Mouse (Mus musculus) mouse embryonic stem cell (cell line): ENCODE results near the gene Map4k5.

Source experiments
- in situ Hi-C, 2 experiments: fragments of 300-500 bp; cut with MboI; formaldehyde crosslinking; loops; 1 replicate in 1 of 2; 3 replicates in 1 of 2; pipeline ENCODE4 v1.14.3; 2019 to 2020; ENCODE audit warnings: low sequenced_read_pairs in 2 of 2, low pct_unique_long_range_greater_than_20kb in 1 of 2, mixed read lengths in 1 of 2; ENCODE audit not compliant: unreplicated experiment in 1 of 2

The Map4k5 gene

GRCm38 (mm10) chr12:69892371-69893251, at the start of gene Map4k5, which contains the start of gene Atl1:
Gene Map4k5 (minus strand): TSS chr12:69893200.
Gene Atl1 (plus strand): TSS chr12:69892614.
- in situ Hi-C loops: loop anchor here in 1 of 2 experiments (10.0 kb wide), 1 partner anchor 138 kb away; no protein-coding TSS in a partner anchor

- in situ Hi-C loops: no loop called here
These were observed 48.8 kb upstream of the Map4k5 start for GRCm38 (mm10) chr12:69941655-69942329.

GRCm38 (mm10) chr12:69939291-69939690, 46.3 kb upstream of the Map4k5 start:
- in situ Hi-C loops: no loop called here

- in situ Hi-C loops: no loop called here
These were observed 44.7 kb upstream of the Map4k5 start for GRCm38 (mm10) chr12:69937731-69938130.

GRCm38 (mm10) chr12:69926716-69927115, 33.7 kb upstream of the Map4k5 start:
- in situ Hi-C loops: no loop called here

GRCm38 (mm10) chr12:69924012-69924411, 31.0 kb upstream of the Map4k5 start:
- in situ Hi-C loops: no loop called here

- in situ Hi-C loops: no loop called here
These were observed 30.6 kb upstream of the Map4k5 start for GRCm38 (mm10) chr12:69923603-69924002.

- in situ Hi-C loops: no loop called here
These were observed 30.1 kb upstream of the Map4k5 start for GRCm38 (mm10) chr12:69923128-69923527.

GRCm38 (mm10) chr12:69922099-69922498, 29.1 kb upstream of the Map4k5 start:
- in situ Hi-C loops: no loop called here

GRCm38 (mm10) chr12:69917870-69918269, 24.9 kb upstream of the Map4k5 start:
- in situ Hi-C loops: no loop called here

- in situ Hi-C loops: no loop called here
These were observed 19.7 kb upstream of the Map4k5 start for GRCm38 (mm10) chr12:69912737-69913136.

GRCm38 (mm10) chr12:69911906-69912305, 18.9 kb upstream of the Map4k5 start:
- in situ Hi-C loops: no loop called here

- in situ Hi-C loops: no loop called here
These were observed 15.5 kb upstream of the Map4k5 start for GRCm38 (mm10) chr12:69908511-69908900.

GRCm38 (mm10) chr12:69907667-69908510, 14.9 kb upstream of the Map4k5 start:
- in situ Hi-C loops: no loop called here

- in situ Hi-C loops: no loop called here
These were observed 12.0 kb upstream of the Map4k5 start for GRCm38 (mm10) chr12:69904991-69905390.

- in situ Hi-C loops: loop anchor here in 1 of 2 experiments (10.0 kb wide), 1 partner anchor 143 kb away; no protein-coding TSS in a partner anchor
These were observed 5.1 kb upstream of the Map4k5 start for GRCm38 (mm10) chr12:69898119-69898518.

GRCm38 (mm10) chr12:69895046-69895445, 2.0 kb upstream of the Map4k5 start:
- in situ Hi-C loops: loop anchor here in 1 of 2 experiments (10.0 kb wide), 1 partner anchor 140 kb away; no protein-coding TSS in a partner anchor

GRCm38 (mm10) chr12:69893927-69894326, 927 bp upstream of the Map4k5 start:
- in situ Hi-C loops: loop anchor here in 1 of 2 experiments (10.0 kb wide), 1 partner anchor 139 kb away; no protein-coding TSS in a partner anchor
